Mouse (Mus musculus) olfactory bulb, adult 2 months (tissue): ENCODE results near the gene Lyst. TPM values are rescaled to one million over a fixed set of nuclear protein-coding genes. Genes with fewer than 3 reads are reported as not detected.

Experiments used
- H3K27ac ChIP-seq: fragments of 200-500 bp; 2 replicates; pipeline ENCODE4 v1.5.1; 2012; ENCODE audit warnings: low read depth, low read length; ENCODE audit not compliant: insufficient read depth
- H3K4me1 ChIP-seq: fragments of 200-500 bp; 2 replicates; pipeline ENCODE4 v1.6.1; 2012; ENCODE audit warnings: low read length; ENCODE audit not compliant: control insufficient read depth, insufficient read depth
- H3K4me3 ChIP-seq: fragments of 200-500 bp; 2 replicates; pipeline ENCODE4 v1.5.1; 2012; ENCODE audit warnings: mild to moderate bottlenecking, low read depth, low read length, moderate library complexity; ENCODE audit not compliant: insufficient read depth
- CTCF ChIP-seq: fragments of 200-500 bp; IDR thresholded peaks from 2 replicates; pipeline ENCODE4 v1.5.1; 2012; ENCODE audit warnings: low read depth, mild to moderate bottlenecking, low read length, moderate library complexity; ENCODE audit not compliant: insufficient read depth
- POLR2A ChIP-seq: fragments of 200-500 bp; IDR thresholded peaks from 2 replicates; pipeline ENCODE4 v1.6.1; 2012; ENCODE audit warnings: mild to moderate bottlenecking, low read depth, low read length, moderate library complexity; ENCODE audit not compliant: insufficient read depth
- WGBS: fragments of 180-500 bp; shearing (Covaris S2); methylation state at CpG from one replicate; pipeline ENCODE4 v1.1.7; 2018; 5-methylcytosine and 5-hydroxymethylcytosine counted together
- polyA plus RNA-seq: library from polyadenylated mRNA; stranded (reverse); fragments of >200 nt; gene quantifications from 2 replicates; pipeline ENCODE4 v1.2.4, GENCODE M21; 2012; ENCODE audit warnings: low replicate concordance; ENCODE audit not compliant: missing spikeins, insufficient read depth, insufficient read length

Gene Lyst
- polyA plus RNA-seq, 1 experiment: 50.5 TPM

DNA sequence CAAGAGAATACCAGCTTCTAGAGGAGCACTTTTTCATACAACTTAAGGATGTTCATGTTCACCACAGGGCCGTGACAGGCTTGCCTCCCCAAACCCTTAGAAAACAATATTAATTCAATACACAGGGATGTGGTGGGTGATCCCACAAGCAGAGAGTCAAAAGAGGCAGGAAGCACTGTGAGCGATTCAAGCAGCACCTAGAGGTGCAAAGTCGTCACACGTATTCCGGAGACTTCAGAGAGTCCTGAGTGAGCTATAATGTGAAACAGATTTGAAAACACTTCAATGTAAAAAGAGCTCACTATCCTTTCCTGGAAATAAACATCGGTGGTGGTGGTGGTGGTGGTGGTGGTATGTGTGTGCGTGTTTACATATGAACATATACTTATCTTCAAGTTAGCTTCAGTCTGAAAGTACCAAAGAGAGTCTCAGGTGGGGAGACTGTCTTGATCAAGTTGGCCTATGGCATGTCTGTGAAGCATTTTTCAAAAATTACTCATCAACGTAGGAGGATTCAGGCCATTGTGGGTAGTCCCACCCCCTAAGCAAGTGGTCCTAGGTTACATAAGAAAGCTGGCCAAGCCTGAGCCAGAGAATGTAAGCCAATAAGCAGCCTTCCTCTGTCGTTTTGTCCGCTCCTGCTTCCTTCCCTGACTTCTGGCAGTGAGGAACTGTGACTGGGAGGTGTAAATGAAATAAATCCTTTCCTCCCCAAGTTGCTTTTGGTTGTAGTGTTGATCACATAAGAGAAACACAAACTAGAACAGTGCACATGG lies 17.9 kb upstream of the Lyst start:
- no peak overlapping the region for H3K27ac ChIP-seq
- H3K4me1 ChIP-seq: peaks cover 3% of the 10 kb centered on the region; the same call in 1 of the 2 replicates
- no peak overlapping the region for H3K4me3 ChIP-seq
- WGBS: 90% methylated on average over 10 of the region's 10 CpGs
- TF ChIP-seq CTCF: no peak
- no peak for TF ChIP-seq POLR2A

DNA sequence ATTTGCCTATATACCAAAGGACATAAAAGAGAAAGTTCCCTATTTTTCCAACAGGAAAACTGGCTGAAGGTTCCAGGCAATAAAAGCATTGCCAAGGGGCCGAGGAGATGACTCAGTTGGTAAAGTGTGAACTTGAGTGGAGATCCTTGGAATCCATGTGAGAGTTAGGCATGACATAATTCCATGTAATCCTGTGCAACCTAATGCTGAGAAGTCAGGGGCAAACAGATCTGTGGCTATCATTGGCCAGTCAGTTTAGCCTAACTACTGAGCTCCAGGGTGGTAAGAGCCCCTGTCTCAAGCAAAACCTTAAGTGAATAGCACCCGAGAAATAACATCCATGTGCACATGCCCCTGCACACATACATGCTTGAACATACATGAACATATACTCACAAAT lies 17.3 kb upstream of the Lyst start:
- Histone ChIP-seq H3K4me3 (no peak overlapping the region), H3K27ac (no peak overlapping the region), H3K4me1 (peaks cover 3% of the 10 kb centered on the region; the same call in 1 of the 2 replicates)
- TF ChIP-seq CTCF (no peak), POLR2A (no peak)
- 91% methylated on average over 2 of the region's 2 CpGs for WGBS

DNA sequence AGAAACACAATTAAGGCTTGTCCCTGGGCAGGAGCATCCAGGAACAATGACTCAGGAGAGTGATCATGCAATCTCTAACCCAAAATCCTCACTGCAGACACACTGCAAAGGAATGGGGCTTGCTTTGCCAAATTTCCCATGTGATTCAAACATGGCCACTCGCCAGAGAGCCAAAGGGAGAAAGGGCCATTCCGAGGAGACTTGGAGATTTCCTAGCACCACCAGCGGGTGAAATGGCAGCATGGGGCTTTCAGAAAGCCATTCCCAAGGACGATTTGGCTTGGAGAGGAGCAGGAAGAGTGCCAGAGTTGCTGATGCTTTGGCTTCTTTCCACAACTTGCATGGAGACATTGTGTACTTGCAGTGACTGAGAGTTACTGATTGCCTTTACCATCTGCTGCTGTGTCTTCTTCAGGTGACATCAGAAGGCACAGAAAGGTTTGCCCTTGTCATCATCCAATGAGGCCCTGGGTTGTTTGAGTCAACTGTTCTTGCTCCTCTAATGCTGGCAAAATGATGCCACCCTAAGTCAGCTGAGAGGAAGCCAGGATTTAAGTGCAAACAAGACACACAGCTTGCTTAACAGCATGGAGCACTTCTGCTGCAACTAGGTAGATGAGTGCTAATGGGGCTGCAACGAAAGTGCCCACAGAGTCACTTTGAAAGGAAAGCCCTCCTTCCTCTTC lies 16.5 kb upstream of the Lyst start:
- Histone ChIP-seq H3K4me1 (peaks cover 3% of the 10 kb centered on the region; the same call in 1 of the 2 replicates), H3K4me3 (no peak overlapping the region), H3K27ac (no peak overlapping the region)
- no peak for TF ChIP-seq CTCF
- no peak for TF ChIP-seq POLR2A
- 43% methylated on average over 5 of the region's 5 CpGs for WGBS

DNA sequence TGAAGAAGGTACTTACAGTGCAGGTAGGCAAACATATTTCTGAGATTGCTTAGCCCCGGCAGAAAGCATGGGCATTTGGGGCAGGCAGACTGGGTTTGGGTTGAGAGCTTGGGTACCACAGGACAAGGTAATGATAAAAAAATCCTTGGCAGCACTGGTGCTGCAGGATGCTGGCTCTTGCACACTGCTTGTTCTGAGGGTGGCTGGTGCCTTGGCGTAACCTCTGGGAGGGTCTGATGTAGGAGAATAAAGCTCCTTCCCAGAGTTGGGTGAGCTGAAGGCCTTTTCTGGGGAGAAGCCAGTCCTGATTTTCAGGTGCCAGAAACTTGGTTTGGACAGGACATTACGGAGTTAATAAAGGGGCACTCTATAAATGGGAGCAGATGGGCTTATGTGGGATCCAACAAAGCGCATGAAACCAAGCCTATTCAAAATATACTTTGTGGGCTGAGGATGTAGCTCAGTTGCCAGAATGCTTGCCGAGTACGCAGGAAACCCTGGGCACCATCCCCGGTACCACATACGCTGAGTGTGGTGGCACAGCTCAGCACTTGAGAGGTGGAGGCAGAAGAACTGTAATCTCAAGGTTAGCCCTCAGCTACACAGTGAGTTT lies 15.8 kb upstream of the Lyst start:
- H3K27ac ChIP-seq: no peak overlapping the region
- no peak overlapping the region for H3K4me3 ChIP-seq
- no peak for TF ChIP-seq POLR2A
- no peak for TF ChIP-seq CTCF
- 71% methylated on average over 8 of the region's 8 CpGs for WGBS
- H3K4me1 ChIP-seq: peaks cover 3% of the 10 kb centered on the region; the same call in 1 of the 2 replicates

DNA sequence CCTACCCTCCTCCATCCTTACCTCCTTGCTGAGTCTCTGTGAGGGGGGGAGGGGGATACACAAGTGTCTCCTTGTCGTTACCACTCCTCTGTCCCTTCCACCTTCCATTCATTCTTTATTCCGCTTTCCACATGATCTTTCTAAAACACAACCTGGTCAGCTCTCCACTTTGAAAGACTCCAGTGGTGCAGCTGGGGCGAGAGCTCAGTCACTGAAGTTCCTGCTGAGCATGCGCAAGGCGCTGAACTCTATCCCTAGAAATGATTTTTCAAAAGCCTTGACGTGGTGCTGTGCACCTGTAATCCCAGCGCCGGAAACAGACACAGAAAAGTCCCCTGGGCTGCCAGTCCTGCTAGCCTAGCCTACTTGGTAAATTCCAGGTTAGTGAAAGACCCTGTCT lies 15.1 kb upstream of the Lyst start:
- H3K4me1 ChIP-seq: peaks cover 3% of the 10 kb centered on the region; the same call in 1 of the 2 replicates
- 73% methylated on average over 8 of the region's 8 CpGs for WGBS
- H3K4me3 ChIP-seq: no peak overlapping the region
- TF ChIP-seq CTCF (no peak), POLR2A (no peak)
- H3K27ac ChIP-seq: no peak overlapping the region

DNA sequence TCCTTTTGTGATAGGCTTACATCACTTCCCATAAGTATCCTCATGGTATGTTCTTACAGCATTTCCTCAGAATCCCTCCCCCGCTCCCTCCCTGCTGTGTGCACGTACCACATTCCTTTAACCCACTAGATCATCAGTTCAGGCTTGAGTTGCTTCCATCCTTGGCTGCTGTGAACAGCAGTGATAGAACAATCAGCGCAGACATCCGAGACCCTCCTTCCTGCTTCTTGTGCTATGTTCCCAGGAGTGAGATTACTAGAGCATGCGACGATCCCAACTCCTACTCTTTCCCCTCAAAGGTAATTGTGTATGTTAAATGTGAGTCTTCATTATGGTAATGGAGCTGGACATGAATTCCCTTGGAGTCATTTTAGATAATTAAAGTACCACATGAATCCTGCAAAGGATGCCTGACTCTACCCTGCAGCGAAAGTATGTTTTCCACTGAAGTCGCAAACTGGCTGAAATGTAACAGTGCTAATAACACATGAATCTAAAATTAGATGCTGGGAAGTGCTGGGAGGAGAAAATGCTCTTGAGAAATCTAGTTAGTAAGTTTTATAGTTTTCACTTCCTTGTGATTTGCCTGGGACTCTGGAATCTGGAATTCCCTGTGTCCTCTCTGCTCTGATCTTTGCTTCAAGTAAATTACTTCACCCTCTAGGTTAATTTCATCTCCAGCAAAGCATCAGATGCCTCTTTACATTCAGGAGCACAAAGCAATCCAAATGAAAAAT lies 13.6 kb upstream of the Lyst start:
- TF ChIP-seq CTCF: no peak
- no peak for TF ChIP-seq POLR2A
- Histone ChIP-seq H3K4me1 (peaks cover 6% of the 10 kb centered on the region; the same call in 1 of the 2 replicates), H3K4me3 (no peak overlapping the region), H3K27ac (no peak overlapping the region)
- 26% methylated on average over 8 of the region's 8 CpGs for WGBS

DNA sequence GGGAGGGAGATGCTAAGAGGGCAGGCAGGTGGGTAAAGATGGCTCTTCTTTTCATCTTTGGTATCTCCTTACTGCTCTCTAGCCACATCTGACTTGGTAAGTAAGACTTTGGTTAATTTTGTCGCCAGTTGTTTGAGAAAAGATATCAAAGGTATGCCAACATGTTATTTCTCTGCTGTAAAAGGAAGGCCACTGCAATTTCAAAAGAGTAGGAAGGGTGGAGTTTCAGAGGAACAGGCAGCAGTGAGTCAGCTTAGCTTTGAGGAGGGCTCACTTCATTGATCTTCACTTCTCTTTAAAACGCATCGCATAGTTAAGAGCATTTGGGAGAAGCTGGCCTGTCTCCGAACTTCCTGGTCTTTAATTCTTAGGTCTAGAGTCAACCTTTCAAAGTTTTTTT lies 8.2 kb upstream of the Lyst start:
- Histone ChIP-seq H3K4me1 (peaks cover 3% of the 10 kb centered on the region; the same call in 1 of the 2 replicates), H3K4me3 (no peak overlapping the region), H3K27ac (no peak overlapping the region)
- 59% methylated on average over 4 of the region's 4 CpGs for WGBS
- TF ChIP-seq CTCF: no peak
- TF ChIP-seq POLR2A: no peak

DNA sequence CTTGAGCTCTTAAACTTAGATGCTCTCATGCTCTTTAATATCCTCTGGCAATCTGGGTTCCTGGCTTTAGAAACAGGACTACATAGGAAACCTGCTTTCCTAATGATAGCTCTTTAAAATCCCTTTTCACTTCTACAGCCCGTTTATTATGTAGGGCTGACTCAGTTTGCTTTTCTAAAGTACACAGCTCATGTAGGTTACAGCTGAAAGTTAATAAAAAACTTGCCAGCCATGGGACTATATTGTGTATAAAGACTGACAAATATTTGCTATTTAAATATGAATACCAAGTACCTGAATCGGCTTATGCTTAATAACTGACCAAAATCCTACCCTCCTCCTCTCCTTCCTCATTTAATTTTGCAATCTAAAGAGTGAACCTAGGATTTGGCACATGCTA lies 6.7 kb upstream of the Lyst start:
- Histone ChIP-seq H3K4me3 (no peak overlapping the region), H3K27ac (no peak overlapping the region), H3K4me1 (peaks cover 3% of the 10 kb centered on the region; the same call in 1 of the 2 replicates)
- TF ChIP-seq POLR2A: no peak
- no peak for TF ChIP-seq CTCF
- 34% methylated on average over 2 of the region's 2 CpGs for WGBS
